Mouse (Mus musculus) olfactory bulb, adult 2 months (tissue): ENCODE measurements around the gene F2rl3. TPM values are rescaled to one million over a fixed set of nuclear protein-coding genes. Genes with fewer than 3 reads are reported as not detected.

Experiments
- H3K27ac ChIP-seq: fragments of 200-500 bp; 2 replicates; pipeline ENCODE4 v1.5.1; 2012; ENCODE audit warnings: low read depth, low read length; ENCODE audit not compliant: insufficient read depth
- H3K4me1 ChIP-seq: fragments of 200-500 bp; 2 replicates; pipeline ENCODE4 v1.6.1; 2012; ENCODE audit warnings: low read length; ENCODE audit not compliant: control insufficient read depth, insufficient read depth
- H3K4me3 ChIP-seq: fragments of 200-500 bp; 2 replicates; pipeline ENCODE4 v1.5.1; 2012; ENCODE audit warnings: mild to moderate bottlenecking, low read depth, low read length, moderate library complexity; ENCODE audit not compliant: insufficient read depth
- CTCF ChIP-seq: fragments of 200-500 bp; IDR thresholded peaks from 2 replicates; pipeline ENCODE4 v1.5.1; 2012; ENCODE audit warnings: low read depth, mild to moderate bottlenecking, low read length, moderate library complexity; ENCODE audit not compliant: insufficient read depth
- POLR2A ChIP-seq: fragments of 200-500 bp; IDR thresholded peaks from 2 replicates; pipeline ENCODE4 v1.6.1; 2012; ENCODE audit warnings: mild to moderate bottlenecking, low read depth, low read length, moderate library complexity; ENCODE audit not compliant: insufficient read depth
- WGBS: fragments of 180-500 bp; shearing (Covaris S2); methylation state at CpG from one replicate; pipeline ENCODE4 v1.1.7; 2018; 5-methylcytosine and 5-hydroxymethylcytosine counted together
- polyA plus RNA-seq: library from polyadenylated mRNA; stranded (reverse); fragments of >200 nt; gene quantifications from 2 replicates; pipeline ENCODE4 v1.2.4, GENCODE M21; 2012; ENCODE audit warnings: low replicate concordance; ENCODE audit not compliant: missing spikeins, insufficient read depth, insufficient read length

The F2rl3 gene
- not detected in 2 replicates for polyA plus RNA-seq

DNA sequence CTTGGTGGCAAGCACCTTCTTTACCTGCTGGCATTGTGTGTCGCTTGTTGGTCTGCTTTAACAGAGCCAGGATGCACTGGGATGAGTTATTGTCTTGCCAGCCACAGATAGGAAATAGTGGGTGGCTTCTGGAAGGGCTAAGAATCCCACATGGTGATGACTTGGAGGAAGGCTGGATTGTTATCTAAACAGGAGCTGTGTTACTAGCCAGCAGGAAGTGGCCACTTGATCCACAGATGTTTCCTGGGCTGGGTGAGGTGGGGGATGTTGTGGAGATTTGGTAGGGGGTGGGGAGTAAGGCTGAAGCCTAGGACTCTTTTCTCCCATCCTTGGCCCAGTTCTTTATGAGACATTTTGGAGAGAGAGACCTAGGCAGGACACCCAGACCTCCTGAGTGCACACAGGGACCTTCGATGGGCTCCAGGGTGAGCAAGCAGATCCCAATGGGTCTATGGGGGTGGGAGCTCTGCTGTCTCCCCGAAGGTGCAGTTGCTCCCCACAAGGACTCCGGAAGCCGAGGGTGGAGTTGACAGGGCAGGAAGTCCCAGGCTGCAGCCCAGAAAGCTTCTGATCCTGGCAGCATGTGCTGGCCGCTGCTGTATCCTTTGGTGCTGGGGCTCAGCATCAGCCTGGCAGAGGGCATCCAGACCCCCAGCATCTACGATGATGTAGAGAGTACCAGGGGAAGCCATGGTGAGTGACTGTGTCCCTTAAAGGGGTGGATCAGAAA, at the start of gene F2rl3:
TSS of gene F2rl3 (plus strand) at position 559 of the 730 bp plus-strand sequence.
- WGBS, result 81% methylated on average over 7 of the region's 7 CpGs
- no peak within 1 kb of the TSS for H3K4me3 ChIP-seq
- TF ChIP-seq POLR2A (no peak), CTCF (no peak)
- no peaks in the 10 kb centered on the region for H3K4me1 ChIP-seq
- no peak within 1 kb of the TSS for H3K27ac ChIP-seq

DNA sequence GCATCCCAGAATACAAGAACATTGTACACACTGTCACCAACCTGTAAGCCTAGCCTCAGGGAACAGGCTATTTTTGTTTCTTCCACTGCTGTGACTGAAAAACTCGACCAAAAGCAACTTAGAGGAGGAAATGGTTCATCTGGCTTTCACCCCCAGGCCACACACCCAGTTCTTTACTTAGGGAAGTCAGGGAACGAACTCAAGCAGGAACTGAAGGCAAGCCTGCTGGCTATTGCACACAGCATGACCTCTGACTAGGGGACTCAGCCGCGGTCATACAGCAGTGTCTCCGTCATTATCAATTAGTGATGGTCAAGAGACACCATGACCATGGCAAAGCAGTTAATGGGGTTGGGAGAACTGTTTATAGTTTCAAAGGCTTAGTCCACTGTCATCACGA, 49.1 kb upstream of the F2rl3 start:
- 67% methylated on average over 6 of the region's 6 CpGs for WGBS
- H3K27ac ChIP-seq, result no peak overlapping the region
- no peak for TF ChIP-seq POLR2A
- no peak for TF ChIP-seq CTCF
- no peak overlapping the region for H3K4me3 ChIP-seq
- no peaks in the 10 kb centered on the region for H3K4me1 ChIP-seq

- no peak overlapping the region for H3K27ac ChIP-seq
- H3K4me1 ChIP-seq, result no peaks in the 10 kb centered on the region
- no peak overlapping the region for H3K4me3 ChIP-seq
- WGBS, result 89% methylated on average over 5 of the region's 5 CpGs
- TF ChIP-seq POLR2A, result no peak
- no peak for TF ChIP-seq CTCF
Observed at GRCm38 (mm10) chr8:72716594-72716993, 45.1 kb upstream of the F2rl3 start.

DNA sequence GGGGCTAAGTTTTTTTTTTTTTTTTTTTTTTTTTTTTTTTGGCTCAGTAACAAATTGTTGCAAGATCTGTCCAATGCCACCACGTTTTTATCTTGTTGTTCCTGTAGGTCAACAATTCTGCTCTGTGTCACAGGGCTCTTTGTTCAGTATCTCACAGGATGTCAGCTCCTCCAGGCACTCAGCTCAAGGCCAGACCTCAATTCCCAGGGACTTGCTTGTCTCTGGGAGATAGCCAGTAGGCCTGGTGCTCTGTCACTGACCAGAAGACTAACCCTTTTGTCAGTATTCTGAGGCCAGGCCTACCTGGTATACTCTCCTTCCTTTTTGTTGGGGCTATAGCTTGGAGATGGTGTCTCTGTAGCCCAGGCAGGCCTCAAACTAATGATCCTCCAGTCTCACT, 41.1 kb upstream of the F2rl3 start:
- no peak for TF ChIP-seq CTCF
- 12% methylated on average over 1 of the region's 1 CpGs for WGBS

GRCm38 (mm10) chr8:72722769-72723650, 38.7 kb upstream of the F2rl3 start, which contains the start of gene Sin3b:
Gene Sin3b, plus strand, starts transcription at chr8:72723285.
- peak within 1 kb of the TSS; percentile 87 for H3K4me3 ChIP-seq
- WGBS, result 14% methylated on average over 56 of the region's 56 CpGs
- peak within 1 kb of the TSS; percentile 38; the same call in 1 of the 2 replicates for H3K27ac ChIP-seq
- peaks cover 19% of the 10 kb centered on the region for H3K4me1 ChIP-seq
- TF ChIP-seq POLR2A (peak; percentile 95), CTCF (no peak)

More for the DNA sequence above, 41.1 kb upstream of the F2rl3 start:
- Histone ChIP-seq H3K27ac (no peak overlapping the region), H3K4me1 (peaks cover 9% of the 10 kb centered on the region), H3K4me3 (no peak overlapping the region)

DNA sequence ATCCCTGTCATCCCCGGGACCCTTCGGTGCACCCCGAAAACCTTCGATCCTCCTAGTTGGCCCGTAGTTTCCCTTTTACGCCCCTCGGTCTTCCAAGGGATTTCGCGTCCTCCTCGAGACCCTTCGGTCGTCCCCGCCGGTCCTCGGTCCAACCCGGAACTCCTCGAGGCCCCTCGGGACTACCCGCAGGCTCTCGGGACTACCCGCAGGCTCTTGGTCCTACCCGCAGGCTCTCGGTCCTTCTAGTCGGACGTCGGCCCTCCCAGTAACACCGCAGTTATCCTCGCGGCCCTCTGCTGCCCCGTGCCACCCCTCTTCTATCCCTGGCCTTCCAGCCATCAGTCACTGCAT, 38.1 kb upstream of the F2rl3 start:
- Histone ChIP-seq H3K4me1 (peaks cover 20% of the 10 kb centered on the region), H3K27ac (0 out of 2 replicates have a peak overlapping the region, but pooled peaks have one; percentile 38), H3K4me3 (peak overlapping the region; percentile 87)
- WGBS, result under 1% methylated on average over 30 of the region's 30 CpGs
- TF ChIP-seq CTCF (no peak), POLR2A (no peak)

- WGBS, result 41% methylated on average over 1 of the region's 1 CpGs
- TF ChIP-seq POLR2A (no peak), CTCF (no peak)
- H3K4me3 ChIP-seq, result no peak overlapping the region
- no peak overlapping the region for H3K27ac ChIP-seq
- H3K4me1 ChIP-seq, result peaks cover 23% of the 10 kb centered on the region
Observed at GRCm38 (mm10) chr8:72728636-72729035, 33.0 kb upstream of the F2rl3 start.

- Histone ChIP-seq H3K4me3 (no peak overlapping the region), H3K4me1 (peaks cover 3% of the 10 kb centered on the region; the same call in 1 of the 2 replicates), H3K27ac (no peak overlapping the region)
- TF ChIP-seq CTCF (no peak), POLR2A (no peak)
- 77% methylated on average over 5 of the region's 5 CpGs for WGBS
Observed at GRCm38 (mm10) chr8:72735001-72735400, 26.7 kb upstream of the F2rl3 start.

GRCm38 (mm10) chr8:72736868-72737267, 24.8 kb upstream of the F2rl3 start:
- no peaks in the 10 kb centered on the region; the same call in 1 of the 2 replicates for H3K4me1 ChIP-seq
- TF ChIP-seq CTCF, result no peak
- H3K4me3 ChIP-seq, result no peak overlapping the region
- no peak overlapping the region for H3K27ac ChIP-seq
